Mouse (Mus musculus): ENCODE data around the gene Gli2.

GRCm38 (mm10) chr1:118880781-118881247, 172.6 kb downstream of the Gli2 start:
- TF ChIP-seq POLR2A (IDR thresholded peaks at IDR 0.05; ENCODE audit: low read depth, low read length): no peak
- TF ChIP-seq CTCF (IDR thresholded peaks at IDR 0.05; ENCODE audit: borderline replicate concordance, insufficient read depth, low read length): no peak
